Mouse (Mus musculus): ENCODE measurements at regions not wholly inside any gene's neighbourhood (a gene's known extent, or its start where the extent isn't known, plus 50 kb on each side); places are given as distances from the start of the nearest gene placed in this dataset.
"Not testable (repeated sequence)": the region's sequence is repeated elsewhere in the genome, so short reads cannot be mapped to it uniquely, and the experiment has no call there.

DNA sequence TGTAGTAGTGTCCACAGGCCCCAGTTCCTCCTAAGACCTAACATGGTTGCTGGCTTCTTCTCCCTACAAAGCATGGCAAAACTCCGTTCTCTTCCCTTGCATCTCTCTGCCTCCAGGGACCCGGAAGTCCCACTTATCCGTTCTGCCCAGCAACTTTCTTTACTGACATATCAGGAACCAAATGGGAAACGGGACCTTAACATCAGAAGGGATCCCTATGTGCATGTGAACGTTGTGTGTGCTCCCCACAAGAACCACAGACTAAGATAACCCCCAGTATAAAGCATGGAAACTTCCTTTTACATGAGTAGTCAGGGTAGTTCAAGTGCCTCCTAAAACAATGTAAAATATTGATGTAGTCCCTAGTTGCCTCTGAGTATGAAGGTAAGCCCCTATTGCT, 61.6 kb downstream of the Zxdb start:
- Histone ChIP-seq H3K79me2 (ENCODE audit: control insufficient read depth, insufficient read depth, low read length) (no peaks in the 10 kb centered on the region), H3K27ac (replicated peaks; ENCODE audit: insufficient read depth, low read depth, low read length) (no peak overlapping the region), H3K4me3 (ENCODE audit: insufficient read depth, low read depth, low read length) (no peak overlapping the region), H3K36me3 (ENCODE audit: control insufficient read depth, insufficient read depth, low read length) (no peaks in the 10 kb centered on the region), H3K27me3 (ENCODE audit: control insufficient read depth, insufficient read depth, low read length) (no peaks in the 10 kb centered on the region), H3K9ac (ENCODE audit: low read depth, low read length) (no peak overlapping the region), H3K4me1 (ENCODE audit: control insufficient read depth, insufficient read depth, low read length) (no peaks in the 10 kb centered on the region)
- no peak for DNase-seq (ENCODE audit: extremely low read depth, low read depth, low spot score)
- WGBS = 84% methylated on average over 5 of the region's 5 CpGs
- TF ChIP-seq POLR2A (IDR thresholded peaks at IDR 0.05; ENCODE audit: extremely low read depth, insufficient read depth, low read length) (no peak), CTCF (IDR thresholded peaks at IDR 0.05; ENCODE audit: low read depth, low read length) (no peak)

DNA sequence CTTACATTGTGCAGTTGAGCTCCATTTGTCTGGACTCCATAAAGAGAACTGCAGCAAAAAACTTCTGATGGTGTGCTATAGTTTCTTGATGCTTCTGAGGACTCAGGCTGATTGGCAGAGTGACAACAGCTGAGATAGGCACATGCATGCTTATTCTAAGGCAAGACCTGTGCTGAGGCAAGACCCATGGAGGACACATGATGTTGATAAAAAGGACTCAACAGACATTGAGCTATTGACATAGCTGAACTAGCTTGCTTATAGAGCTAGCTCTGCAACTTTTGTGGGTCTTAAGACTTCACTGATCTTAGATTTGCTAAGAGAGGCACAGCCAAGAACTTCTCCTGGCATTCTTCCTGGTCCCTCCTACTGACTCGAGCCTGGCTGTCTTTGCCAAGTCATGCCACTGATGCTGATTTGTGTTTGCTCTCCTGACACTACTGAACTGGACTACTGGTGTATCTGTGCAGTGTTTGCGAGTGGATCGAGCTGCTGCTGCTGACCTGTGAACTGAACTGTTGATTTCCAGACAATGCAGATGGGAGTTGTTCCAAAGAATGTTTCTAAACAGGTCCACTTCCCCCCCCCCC, 64.1 kb downstream of the Zxdb start:
- Histone ChIP-seq H3K4me3 (ENCODE audit: insufficient read depth, low read depth, low read length) (no peak overlapping the region), H3K27me3 (ENCODE audit: control insufficient read depth, insufficient read depth, low read length) (no peaks in the 10 kb centered on the region)
- WGBS = 16% methylated on average over 3 of the region's 3 CpGs

DNA sequence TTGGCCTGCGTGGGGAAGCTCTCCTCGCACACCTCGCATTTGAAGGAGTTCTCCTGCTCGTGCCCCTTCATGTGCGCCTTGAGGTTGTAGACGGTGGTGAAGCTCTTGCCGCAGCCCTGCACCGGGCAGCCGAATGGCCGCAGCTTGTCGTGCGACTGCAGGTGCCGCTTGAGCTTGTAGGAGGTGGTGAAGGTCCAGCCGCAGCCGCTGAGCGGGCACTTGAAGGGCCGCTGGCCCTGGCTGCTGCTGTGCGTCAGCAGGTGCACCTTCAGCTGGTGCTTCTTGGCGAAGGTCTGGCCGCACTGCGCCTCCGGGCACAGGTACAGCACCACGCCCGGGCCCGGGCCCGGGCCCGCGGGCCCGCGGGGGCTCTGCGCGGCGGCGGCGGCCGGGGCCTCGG, 72.5 kb downstream of the Zxdb start:
- not testable (repeated sequence) for DNase-seq (ENCODE audit: extremely low read depth, low read depth, low spot score); H3K9ac ChIP-seq (ENCODE audit: low read depth, low read length); H3K79me2 ChIP-seq (ENCODE audit: control insufficient read depth, insufficient read depth, low read length); H3K4me1 ChIP-seq (ENCODE audit: control insufficient read depth, insufficient read depth, low read length); H3K27ac ChIP-seq (replicated peaks; ENCODE audit: insufficient read depth, low read depth, low read length); H3K27me3 ChIP-seq (ENCODE audit: control insufficient read depth, insufficient read depth, low read length); H3K36me3 ChIP-seq (ENCODE audit: control insufficient read depth, insufficient read depth, low read length); H3K4me3 ChIP-seq (ENCODE audit: insufficient read depth, low read depth, low read length)
- WGBS = no CpG with 5 or more reads among the region's 37 CpGs

More for the DNA sequence above, 64.1 kb downstream of the Zxdb start:
- no peak overlapping the region for H3K27ac ChIP-seq (replicated peaks; ENCODE audit: insufficient read depth, low read depth, low read length)
- H3K36me3 ChIP-seq (ENCODE audit: control insufficient read depth, insufficient read depth, low read length) = no peaks in the 10 kb centered on the region
- DNase-seq (ENCODE audit: extremely low read depth, low read depth, low spot score) = peak; percentile 24
- TF ChIP-seq POLR2A (IDR thresholded peaks at IDR 0.05; ENCODE audit: extremely low read depth, insufficient read depth, low read length) = no peak
- no peak for TF ChIP-seq CTCF (IDR thresholded peaks at IDR 0.05; ENCODE audit: low read depth, low read length)
- no peaks in the 10 kb centered on the region for H3K79me2 ChIP-seq (ENCODE audit: control insufficient read depth, insufficient read depth, low read length)
- H3K4me1 ChIP-seq (ENCODE audit: control insufficient read depth, insufficient read depth, low read length) = no peaks in the 10 kb centered on the region
- H3K9ac ChIP-seq (ENCODE audit: low read depth, low read length) = no peak overlapping the region

DNA sequence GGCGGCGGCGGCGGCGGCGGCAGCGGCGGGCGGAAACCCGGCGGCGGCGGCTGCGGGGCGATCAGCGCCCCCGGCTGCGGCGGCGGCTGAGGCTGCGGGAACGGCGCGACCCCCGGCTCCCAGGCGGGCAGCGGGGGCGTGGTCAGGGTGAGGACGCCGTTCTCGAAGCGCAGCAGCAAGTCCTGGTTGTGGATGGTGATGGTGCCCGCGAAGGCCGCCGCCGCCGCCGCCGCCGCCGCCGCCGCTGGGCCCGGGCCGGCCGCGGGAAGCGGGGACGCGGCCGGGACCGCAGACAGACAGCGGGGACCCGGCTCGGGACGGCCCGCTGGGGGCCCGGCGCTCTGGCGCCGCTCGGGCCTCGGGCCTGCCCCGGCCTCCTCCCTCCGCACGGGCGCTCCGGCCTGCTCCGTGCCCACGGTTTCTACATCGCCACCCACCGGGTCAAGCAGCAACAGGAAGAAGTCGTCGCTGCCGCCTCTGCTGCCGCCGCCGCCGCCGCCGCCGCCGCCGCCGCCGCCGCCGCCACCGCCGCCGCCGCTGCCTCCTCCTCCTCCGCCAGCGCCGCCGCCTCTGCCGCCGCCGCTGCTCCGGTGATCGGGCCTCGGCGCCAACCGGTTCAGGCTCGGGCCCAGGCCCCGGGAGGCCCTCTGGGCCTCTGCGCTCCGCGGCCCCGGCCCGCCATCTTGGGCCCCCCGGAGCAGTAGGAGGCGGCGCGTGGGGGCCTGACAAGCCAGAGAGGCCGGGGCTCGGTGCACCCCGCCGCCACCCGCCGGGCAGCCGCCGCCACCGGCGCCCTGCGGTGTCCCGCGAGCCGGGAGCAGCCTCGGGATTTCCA, 73.2 kb downstream of the Zxdb start:
- WGBS = no CpG with 5 or more reads among the region's 131 CpGs
- not testable (repeated sequence) for H3K79me2 ChIP-seq (ENCODE audit: control insufficient read depth, insufficient read depth, low read length); H3K27me3 ChIP-seq (ENCODE audit: control insufficient read depth, insufficient read depth, low read length); H3K9ac ChIP-seq (ENCODE audit: low read depth, low read length); DNase-seq (ENCODE audit: extremely low read depth, low read depth, low spot score); H3K27ac ChIP-seq (replicated peaks; ENCODE audit: insufficient read depth, low read depth, low read length); H3K36me3 ChIP-seq (ENCODE audit: control insufficient read depth, insufficient read depth, low read length); H3K4me3 ChIP-seq (ENCODE audit: insufficient read depth, low read depth, low read length); H3K4me1 ChIP-seq (ENCODE audit: control insufficient read depth, insufficient read depth, low read length)

DNA sequence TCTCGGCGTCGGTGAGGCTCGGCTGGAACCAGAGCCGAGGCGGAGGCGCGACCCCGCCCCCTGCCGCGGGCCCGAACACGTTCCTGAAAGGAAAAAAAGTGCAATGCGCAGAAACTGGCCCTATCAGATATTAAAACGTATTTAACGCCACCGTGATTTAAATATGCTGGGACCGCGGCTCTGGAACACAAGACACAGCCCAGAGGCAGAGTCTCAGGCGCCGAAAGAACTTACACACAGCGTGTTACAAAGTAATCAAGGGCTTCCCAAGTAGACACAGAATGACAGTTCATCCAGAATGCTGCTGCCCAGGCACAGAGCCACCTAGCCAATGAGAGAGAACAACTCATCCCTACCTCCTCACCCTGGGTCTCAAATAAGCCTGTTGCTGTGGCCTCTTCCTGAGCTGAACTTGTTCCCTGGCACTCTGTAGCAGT, 73.8 kb downstream of the Zxdb start:
- H3K27ac ChIP-seq (replicated peaks; ENCODE audit: insufficient read depth, low read depth, low read length); H3K36me3 ChIP-seq (ENCODE audit: control insufficient read depth, insufficient read depth, low read length); DNase-seq (ENCODE audit: extremely low read depth, low read depth, low spot score); H3K4me1 ChIP-seq (ENCODE audit: control insufficient read depth, insufficient read depth, low read length); H3K4me3 ChIP-seq (ENCODE audit: insufficient read depth, low read depth, low read length); H3K27me3 ChIP-seq (ENCODE audit: control insufficient read depth, insufficient read depth, low read length); H3K9ac ChIP-seq (ENCODE audit: low read depth, low read length); H3K79me2 ChIP-seq (ENCODE audit: control insufficient read depth, insufficient read depth, low read length): not testable (repeated sequence)
- no CpG with 5 or more reads among the region's 22 CpGs for WGBS

DNA sequence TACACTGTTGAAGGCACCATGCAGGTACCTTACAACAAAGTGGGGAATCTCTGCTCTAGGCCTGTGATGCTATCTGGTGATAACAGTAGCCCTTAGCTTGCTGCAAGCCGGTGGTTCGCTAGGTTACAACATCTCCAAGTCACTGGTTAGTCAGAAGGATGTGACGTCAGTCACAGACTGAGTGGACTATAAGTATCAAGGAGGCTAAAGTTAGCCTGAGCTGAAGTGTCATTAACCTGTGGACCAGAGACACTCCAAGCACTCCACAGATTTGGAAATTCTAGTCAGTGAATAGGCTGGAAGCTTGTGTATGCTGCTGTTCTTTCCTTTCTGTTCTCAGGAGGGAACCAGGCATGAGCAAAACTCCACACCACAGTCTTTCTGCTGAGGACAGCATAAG, 88.4 kb downstream of the Zxdb start:
- H3K9ac ChIP-seq (ENCODE audit: low read depth, low read length); H3K4me1 ChIP-seq (ENCODE audit: control insufficient read depth, insufficient read depth, low read length); H3K36me3 ChIP-seq (ENCODE audit: control insufficient read depth, insufficient read depth, low read length); H3K27ac ChIP-seq (replicated peaks; ENCODE audit: insufficient read depth, low read depth, low read length); DNase-seq (ENCODE audit: extremely low read depth, low read depth, low spot score); H3K27me3 ChIP-seq (ENCODE audit: control insufficient read depth, insufficient read depth, low read length); H3K4me3 ChIP-seq (ENCODE audit: insufficient read depth, low read depth, low read length); H3K79me2 ChIP-seq (ENCODE audit: control insufficient read depth, insufficient read depth, low read length): not testable (repeated sequence)
- no CpG with 5 or more reads among the region's 3 CpGs for WGBS

DNA sequence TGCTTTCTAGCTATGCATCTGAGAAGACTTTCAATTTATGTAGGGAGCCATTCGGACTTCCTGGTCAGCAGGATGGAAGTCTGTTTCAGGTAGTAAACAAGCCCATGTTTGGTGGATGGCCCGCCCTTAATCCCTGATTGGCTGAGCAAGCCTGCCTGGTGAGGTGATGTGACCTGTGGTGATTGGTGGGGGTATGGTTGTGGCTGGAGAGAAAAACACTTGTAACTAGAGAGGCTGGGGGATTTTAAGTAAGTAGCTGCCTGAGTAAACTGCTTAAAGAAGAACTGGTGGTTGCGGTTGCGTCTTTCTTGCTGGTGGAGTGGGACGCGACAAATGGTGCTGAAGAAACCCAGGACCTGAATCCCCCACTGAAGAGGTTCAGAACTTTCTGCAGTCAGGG, 103.2 kb downstream of the Zxdb start:
- H3K9ac ChIP-seq (ENCODE audit: low read depth, low read length); H3K27me3 ChIP-seq (ENCODE audit: control insufficient read depth, insufficient read depth, low read length); H3K4me1 ChIP-seq (ENCODE audit: control insufficient read depth, insufficient read depth, low read length); H3K79me2 ChIP-seq (ENCODE audit: control insufficient read depth, insufficient read depth, low read length); H3K4me3 ChIP-seq (ENCODE audit: insufficient read depth, low read depth, low read length); H3K27ac ChIP-seq (replicated peaks; ENCODE audit: insufficient read depth, low read depth, low read length); DNase-seq (ENCODE audit: extremely low read depth, low read depth, low spot score); H3K36me3 ChIP-seq (ENCODE audit: control insufficient read depth, insufficient read depth, low read length): not testable (repeated sequence)
- WGBS = 95% methylated on average over 6 of the region's 6 CpGs

DNA sequence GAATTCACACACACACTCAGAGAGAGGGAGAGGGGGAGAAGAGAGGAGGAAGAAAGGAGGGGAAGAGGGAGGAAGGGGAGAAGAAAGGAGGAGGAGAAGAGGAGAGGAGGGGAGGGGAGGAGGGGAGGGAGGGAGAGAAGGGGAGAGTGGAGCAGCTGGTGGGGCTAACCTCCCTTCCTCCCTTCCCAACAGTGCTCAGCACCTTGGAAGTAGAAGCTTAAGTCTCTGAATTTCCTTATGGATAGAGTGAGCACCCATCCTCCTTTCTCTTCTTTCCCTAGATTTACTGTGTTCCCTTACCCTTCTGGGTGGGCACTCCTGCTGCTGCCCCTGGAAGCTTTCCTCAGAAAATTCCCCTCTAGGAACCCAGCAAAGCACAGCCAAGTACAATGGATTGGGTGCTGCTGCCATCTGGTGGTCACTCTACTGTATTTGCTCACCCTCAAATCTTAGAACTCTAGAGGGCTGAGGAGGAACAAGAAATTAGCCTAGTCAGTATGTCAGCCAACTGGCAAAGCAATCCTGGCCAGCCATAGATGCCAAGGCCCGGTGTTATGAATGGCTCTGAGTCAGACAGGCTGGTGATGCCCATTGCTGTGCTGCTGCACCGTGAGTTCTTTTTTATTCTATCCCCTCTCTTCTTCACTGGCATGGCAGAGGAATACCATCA, 119.9 kb downstream of the Zxdb start:
- DNase-seq (ENCODE audit: extremely low read depth, low read depth, low spot score); H3K4me1 ChIP-seq (ENCODE audit: control insufficient read depth, insufficient read depth, low read length); H3K36me3 ChIP-seq (ENCODE audit: control insufficient read depth, insufficient read depth, low read length); H3K79me2 ChIP-seq (ENCODE audit: control insufficient read depth, insufficient read depth, low read length); H3K4me3 ChIP-seq (ENCODE audit: insufficient read depth, low read depth, low read length); H3K27ac ChIP-seq (replicated peaks; ENCODE audit: insufficient read depth, low read depth, low read length); H3K9ac ChIP-seq (ENCODE audit: low read depth, low read length); H3K27me3 ChIP-seq (ENCODE audit: control insufficient read depth, insufficient read depth, low read length): not testable (repeated sequence)
- 17% methylated on average over 2 of the region's 2 CpGs for WGBS
